Mouse (Mus musculus): Measurements from ENCODE around the gene Myh3. TPM values are rescaled to one million over a fixed set of nuclear protein-coding genes. Genes with fewer than 3 reads are reported as not detected.
A peak's percentile ranks its signal among the peaks of the same experiment; 100 is the strongest.

Myh3 gene
- polyA plus RNA-seq, 1 experiment from 2014 or later = 4.7 TPM

DNA sequence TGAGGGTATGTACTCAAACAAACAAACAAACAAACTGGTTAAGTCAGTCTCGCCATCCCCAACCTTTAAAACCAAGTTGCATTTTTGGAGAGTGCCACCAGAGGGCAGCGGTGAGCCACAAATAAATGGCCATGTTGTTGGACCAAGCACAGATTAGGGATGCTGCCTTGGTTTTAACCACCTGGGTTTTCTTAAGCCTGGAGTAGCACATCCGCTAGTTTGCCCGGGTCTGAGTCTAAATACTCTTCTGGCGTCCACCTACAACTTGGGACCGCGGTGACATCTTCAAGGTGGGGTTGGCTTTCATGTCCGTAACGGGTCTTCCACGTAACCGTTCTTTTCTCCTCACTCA, 34.7 kb downstream of the Myh3 start:
- ATAC-seq (ENCODE audit: insufficient number of reproducible peaks, low FRiP score, low TSS enrichment, low read depth) = no peak

DNA sequence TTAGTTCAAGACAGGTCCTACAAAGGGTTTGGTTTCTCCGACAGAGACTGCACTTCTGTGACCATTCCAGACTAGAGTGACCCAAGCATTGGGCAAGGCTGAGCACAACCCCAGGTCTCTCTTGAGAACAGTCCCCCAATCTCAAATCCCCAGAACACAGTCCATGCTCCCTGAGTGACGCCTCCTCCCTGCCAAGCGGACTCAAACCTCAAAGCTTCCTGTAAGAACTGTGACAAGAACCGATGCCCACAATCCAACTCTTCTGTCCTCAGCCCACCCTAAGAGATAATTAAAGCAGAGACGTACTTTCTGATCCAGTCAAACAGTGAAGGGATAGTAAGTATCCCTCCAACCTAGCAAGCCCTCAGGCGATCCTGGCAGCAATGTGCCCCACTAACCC, 35.3 kb downstream of the Myh3 start:
- no peak overlapping the region for H3K27ac ChIP-seq (replicated peaks; ENCODE audit: low read depth, low read length)
- no peaks in the 10 kb centered on the region for H3K27me3 ChIP-seq (ENCODE audit: control insufficient read depth, insufficient read depth, low read length)
- H3K9ac ChIP-seq (ENCODE audit: low read length) = no peak overlapping the region
- no peaks in the 10 kb centered on the region for H3K36me3 ChIP-seq (ENCODE audit: control insufficient read depth, insufficient read depth, low read length)
- no peak for DNase-seq (ENCODE audit: low spot score)
- H3K4me3 ChIP-seq (ENCODE audit: low read depth, low read length) = no peak overlapping the region
- H3K4me1 ChIP-seq (ENCODE audit: control insufficient read depth, insufficient read depth, low read length) = no peaks in the 10 kb centered on the region
- H3K4me2 ChIP-seq (ENCODE audit: low read depth, severe bottlenecking) = no peak overlapping the region
- ATAC-seq (ENCODE audit: insufficient number of reproducible peaks, low FRiP score, low TSS enrichment, low read depth) = no peak
- no peaks in the 10 kb centered on the region for H3K9me3 ChIP-seq (ENCODE audit: control insufficient read depth, low read length)
- WGBS = 88% methylated on average over 6 of the region's 6 CpGs

More for the DNA sequence above, 34.7 kb downstream of the Myh3 start:
- 42% methylated on average over 11 of the region's 11 CpGs for WGBS
- peak; percentile 88 for DNase-seq (ENCODE audit: low spot score)
- Histone ChIP-seq H3K27me3 (ENCODE audit: control insufficient read depth, insufficient read depth, low read length) (no peaks in the 10 kb centered on the region), H3K4me2 (ENCODE audit: low read depth, severe bottlenecking) (no peak overlapping the region), H3K9me3 (ENCODE audit: control insufficient read depth, low read length) (no peaks in the 10 kb centered on the region), H3K4me3 (ENCODE audit: low read depth, low read length) (no peak overlapping the region), H3K4me1 (ENCODE audit: control insufficient read depth, insufficient read depth, low read length) (no peaks in the 10 kb centered on the region), H3K9ac (ENCODE audit: low read length) (no peak overlapping the region), H3K27ac (replicated peaks; ENCODE audit: low read depth, low read length) (no peak overlapping the region), H3K36me3 (ENCODE audit: control insufficient read depth, insufficient read depth, low read length) (no peaks in the 10 kb centered on the region)

DNA sequence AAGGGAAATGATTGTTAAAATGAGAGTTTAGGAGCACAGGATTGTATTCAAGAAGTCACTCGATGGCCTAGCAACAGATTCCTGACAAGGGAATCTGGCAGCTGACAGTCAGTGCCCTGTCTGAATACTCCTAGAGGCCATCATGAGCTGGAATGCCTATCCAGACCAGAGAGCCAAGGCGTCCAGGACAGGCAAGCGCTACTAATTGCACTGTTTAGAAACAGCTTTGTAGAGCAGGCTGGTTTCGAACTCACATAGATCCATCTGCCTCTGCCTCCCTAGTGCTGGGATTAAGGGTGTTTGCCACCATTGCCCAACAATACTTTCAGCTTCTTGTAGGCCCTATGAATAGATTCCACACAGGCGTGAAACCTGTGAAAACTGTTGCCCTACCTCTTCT, 36.2 kb downstream of the Myh3 start:
- DNase-seq (ENCODE audit: low spot score) (no peak), ATAC-seq (ENCODE audit: insufficient number of reproducible peaks, low FRiP score, low TSS enrichment, low read depth) (no peak)
- WGBS = 86% methylated on average over 5 of the region's 5 CpGs
- no peaks in the 10 kb centered on the region for H3K36me3 ChIP-seq (ENCODE audit: control insufficient read depth, insufficient read depth, low read length)
- H3K27ac ChIP-seq (replicated peaks; ENCODE audit: low read depth, low read length) = no peak overlapping the region
- no peak overlapping the region for H3K9ac ChIP-seq (ENCODE audit: low read length)
- no peak overlapping the region for H3K4me2 ChIP-seq (ENCODE audit: low read depth, severe bottlenecking)
- H3K9me3 ChIP-seq (ENCODE audit: control insufficient read depth, low read length) = no peaks in the 10 kb centered on the region
- no peaks in the 10 kb centered on the region for H3K4me1 ChIP-seq (ENCODE audit: control insufficient read depth, insufficient read depth, low read length)
- no peak overlapping the region for H3K4me3 ChIP-seq (ENCODE audit: low read depth, low read length)
- no peaks in the 10 kb centered on the region for H3K27me3 ChIP-seq (ENCODE audit: control insufficient read depth, insufficient read depth, low read length)

DNA sequence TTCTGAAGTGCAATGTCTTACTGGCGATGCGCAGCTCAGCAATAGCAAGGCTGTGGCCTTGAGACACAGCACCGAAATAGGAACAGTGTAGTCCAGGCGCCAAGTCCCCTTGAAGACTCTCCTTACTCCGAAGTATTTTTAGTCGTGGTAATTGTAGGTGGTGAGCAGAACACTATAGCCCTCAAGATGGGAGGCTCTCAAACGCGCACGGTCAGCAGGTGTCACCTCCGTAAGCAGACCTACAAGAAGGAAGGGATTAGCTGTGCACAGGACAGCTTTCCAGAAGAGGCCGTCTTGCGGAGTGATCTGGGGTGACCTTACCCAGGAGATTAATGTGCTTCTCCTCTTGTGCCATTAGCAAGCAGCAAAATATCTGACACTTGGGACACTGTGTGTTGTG, 36.8 kb downstream of the Myh3 start:
- Histone ChIP-seq H3K4me3 (ENCODE audit: low read depth, low read length) (no peak overlapping the region), H3K27ac (replicated peaks; ENCODE audit: low read depth, low read length) (no peak overlapping the region), H3K36me3 (ENCODE audit: control insufficient read depth, insufficient read depth, low read length) (no peaks in the 10 kb centered on the region), H3K4me2 (ENCODE audit: low read depth, severe bottlenecking) (no peak overlapping the region), H3K9ac (ENCODE audit: low read length) (no peak overlapping the region), H3K27me3 (ENCODE audit: control insufficient read depth, insufficient read depth, low read length) (no peaks in the 10 kb centered on the region), H3K9me3 (ENCODE audit: control insufficient read depth, low read length) (no peaks in the 10 kb centered on the region), H3K4me1 (ENCODE audit: control insufficient read depth, insufficient read depth, low read length) (no peaks in the 10 kb centered on the region)
- DNase-seq (ENCODE audit: low spot score) (no peak), ATAC-seq (ENCODE audit: insufficient number of reproducible peaks, low FRiP score, low TSS enrichment, low read depth) (no peak)
- WGBS = 90% methylated on average over 12 of the region's 12 CpGs

DNA sequence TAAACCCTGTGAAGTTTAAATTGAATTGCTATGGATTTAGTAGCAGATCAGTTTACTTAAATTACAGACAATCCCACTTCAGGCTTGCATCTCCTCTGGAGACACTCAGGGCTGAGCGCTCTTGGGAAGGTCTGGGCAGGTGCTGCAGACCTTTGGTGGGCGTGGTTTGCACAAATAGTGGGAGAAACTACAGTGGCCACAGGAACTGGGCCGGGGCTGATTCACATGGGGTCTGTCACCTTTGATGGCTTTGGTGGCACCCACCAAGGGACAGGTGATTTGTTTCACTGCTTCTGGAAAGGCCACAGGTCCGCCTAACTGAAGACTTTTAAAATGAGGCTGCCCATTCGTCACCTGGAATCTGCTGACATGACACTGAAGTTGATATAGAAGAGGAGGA, 38.6 kb downstream of the Myh3 start:
- H3K36me3 ChIP-seq (ENCODE audit: control insufficient read depth, insufficient read depth, low read length) = no peaks in the 10 kb centered on the region
- H3K4me2 ChIP-seq (ENCODE audit: low read depth, severe bottlenecking) = no peak overlapping the region
- 80% methylated on average over 5 of the region's 5 CpGs for WGBS
- H3K27ac ChIP-seq (replicated peaks; ENCODE audit: low read depth, low read length) = no peak overlapping the region
- H3K4me3 ChIP-seq (ENCODE audit: low read depth, low read length) = no peak overlapping the region
- no peak overlapping the region for H3K9ac ChIP-seq (ENCODE audit: low read length)
- no peaks in the 10 kb centered on the region for H3K4me1 ChIP-seq (ENCODE audit: control insufficient read depth, insufficient read depth, low read length)
- H3K9me3 ChIP-seq (ENCODE audit: control insufficient read depth, low read length) = no peaks in the 10 kb centered on the region
- no peaks in the 10 kb centered on the region for H3K27me3 ChIP-seq (ENCODE audit: control insufficient read depth, insufficient read depth, low read length)
- DNase-seq (ENCODE audit: low spot score) = no peak
- no peak for ATAC-seq (ENCODE audit: insufficient number of reproducible peaks, low FRiP score, low TSS enrichment, low read depth)

DNA sequence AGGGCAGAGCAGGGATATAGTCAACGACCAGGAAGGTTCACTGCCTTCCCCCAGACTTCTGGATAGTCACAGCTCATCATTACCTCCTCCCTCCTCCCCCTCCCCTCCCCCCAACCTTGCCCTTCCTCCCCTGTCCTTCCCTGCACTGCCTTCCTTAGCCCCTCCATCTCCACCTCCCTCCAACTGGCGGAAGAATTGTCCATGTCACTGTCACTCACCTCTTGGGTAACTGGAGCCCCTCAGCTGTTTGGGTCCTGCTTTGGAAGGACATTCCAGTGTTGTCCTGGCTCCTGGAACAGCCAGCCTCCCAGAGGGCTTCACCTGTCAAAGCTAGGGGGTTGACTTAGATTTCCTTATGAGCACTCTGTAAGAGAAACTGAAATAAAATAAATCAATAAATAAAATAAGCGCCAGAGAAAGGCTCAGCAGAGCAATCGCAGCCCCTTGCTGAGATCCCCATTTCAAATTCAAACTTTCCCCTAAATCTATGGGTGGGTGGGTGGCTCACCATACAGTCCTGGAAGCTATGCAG, 41.5 kb downstream of the Myh3 start:
- no peaks in the 10 kb centered on the region for H3K4me1 ChIP-seq (ENCODE audit: control insufficient read depth, insufficient read depth, low read length)
- no peaks in the 10 kb centered on the region for H3K27me3 ChIP-seq (ENCODE audit: control insufficient read depth, insufficient read depth, low read length)
- no peak overlapping the region for H3K9ac ChIP-seq (ENCODE audit: low read length)
- H3K9me3 ChIP-seq (ENCODE audit: control insufficient read depth, low read length) = no peaks in the 10 kb centered on the region
- DNase-seq (ENCODE audit: low spot score) (no peak), ATAC-seq (ENCODE audit: insufficient number of reproducible peaks, low FRiP score, low TSS enrichment, low read depth) (no peak)
- H3K4me3 ChIP-seq (ENCODE audit: low read depth, low read length) = no peak overlapping the region
- no peak overlapping the region for H3K4me2 ChIP-seq (ENCODE audit: low read depth, severe bottlenecking)
- no peaks in the 10 kb centered on the region for H3K36me3 ChIP-seq (ENCODE audit: control insufficient read depth, insufficient read depth, low read length)
- no peak overlapping the region for H3K27ac ChIP-seq (replicated peaks; ENCODE audit: low read depth, low read length)
- 43% methylated on average over 4 of the region's 4 CpGs for WGBS

DNA sequence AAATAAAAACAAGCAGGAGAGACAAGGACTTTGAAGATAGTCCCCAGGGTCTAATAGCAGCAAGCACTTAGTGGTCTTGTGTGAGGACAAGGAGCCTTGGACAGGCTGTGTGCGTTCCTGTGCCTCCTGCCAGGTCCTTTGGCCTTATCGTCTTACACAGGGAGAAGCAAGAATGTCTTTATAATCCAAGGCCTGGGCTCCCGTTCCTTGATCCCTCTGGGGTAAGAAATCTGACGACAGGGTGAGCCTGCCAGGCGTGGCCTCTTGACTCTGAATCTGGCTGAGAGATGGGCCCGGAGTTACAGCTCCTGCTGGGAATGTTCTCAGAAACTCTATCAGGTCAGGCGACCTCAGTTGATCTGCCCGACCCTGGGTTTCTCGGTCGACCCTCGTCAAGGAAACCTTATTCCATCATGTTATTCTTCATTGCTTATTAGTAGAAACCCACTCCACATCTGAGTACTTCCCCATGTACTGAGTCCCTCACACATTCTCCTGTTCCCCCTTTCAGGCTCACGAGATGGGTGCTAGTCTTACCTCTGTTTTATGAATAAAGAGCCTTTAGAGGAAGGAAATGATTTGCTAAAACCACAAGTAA, 42.7 kb downstream of the Myh3 start:
- Histone ChIP-seq H3K36me3 (ENCODE audit: control insufficient read depth, insufficient read depth, low read length) (no peaks in the 10 kb centered on the region), H3K4me2 (ENCODE audit: low read depth, severe bottlenecking) (no peak overlapping the region), H3K4me1 (ENCODE audit: control insufficient read depth, insufficient read depth, low read length) (no peaks in the 10 kb centered on the region), H3K27ac (replicated peaks; ENCODE audit: low read depth, low read length) (no peak overlapping the region), H3K9ac (ENCODE audit: low read length) (no peak overlapping the region), H3K27me3 (ENCODE audit: control insufficient read depth, insufficient read depth, low read length) (no peaks in the 10 kb centered on the region), H3K4me3 (ENCODE audit: low read depth, low read length) (no peak overlapping the region), H3K9me3 (ENCODE audit: control insufficient read depth, low read length) (no peaks in the 10 kb centered on the region)
- DNase-seq (ENCODE audit: low spot score) (no peak), ATAC-seq (ENCODE audit: insufficient number of reproducible peaks, low FRiP score, low TSS enrichment, low read depth) (no peak)
- 67% methylated on average over 12 of the region's 12 CpGs for WGBS

DNA sequence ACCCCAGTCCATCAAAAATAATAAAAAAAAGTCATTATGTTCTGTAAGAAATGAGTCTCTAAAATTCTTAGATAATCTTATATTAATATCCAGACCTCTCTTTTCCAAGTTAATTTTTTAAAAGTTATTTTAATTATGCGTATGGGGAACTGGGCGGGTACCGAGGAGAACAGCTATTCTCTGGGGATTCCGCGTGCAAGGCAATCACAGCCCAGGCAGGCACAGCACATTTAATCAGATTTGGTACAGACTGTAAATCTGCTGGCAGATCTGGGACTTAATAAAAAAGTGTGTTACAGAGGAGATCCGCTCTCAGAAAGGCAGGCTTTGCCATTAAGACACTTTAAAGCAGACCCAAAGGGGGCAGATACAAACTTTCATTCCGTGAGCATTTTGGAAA, 46.8 kb downstream of the Myh3 start:
- 81% methylated on average over 7 of the region's 7 CpGs for WGBS
- ATAC-seq (ENCODE audit: insufficient number of reproducible peaks, low FRiP score, low TSS enrichment, low read depth) (no peak), DNase-seq (ENCODE audit: low spot score) (no peak)
- Histone ChIP-seq H3K4me2 (ENCODE audit: low read depth, severe bottlenecking) (no peak overlapping the region), H3K27me3 (ENCODE audit: control insufficient read depth, insufficient read depth, low read length) (no peaks in the 10 kb centered on the region), H3K4me1 (ENCODE audit: control insufficient read depth, insufficient read depth, low read length) (no peaks in the 10 kb centered on the region), H3K27ac (replicated peaks; ENCODE audit: low read depth, low read length) (no peak overlapping the region), H3K4me3 (ENCODE audit: low read depth, low read length) (no peak overlapping the region), H3K9ac (ENCODE audit: low read length) (no peak overlapping the region), H3K9me3 (ENCODE audit: control insufficient read depth, low read length) (no peaks in the 10 kb centered on the region), H3K36me3 (ENCODE audit: control insufficient read depth, insufficient read depth, low read length) (no peaks in the 10 kb centered on the region)

DNA sequence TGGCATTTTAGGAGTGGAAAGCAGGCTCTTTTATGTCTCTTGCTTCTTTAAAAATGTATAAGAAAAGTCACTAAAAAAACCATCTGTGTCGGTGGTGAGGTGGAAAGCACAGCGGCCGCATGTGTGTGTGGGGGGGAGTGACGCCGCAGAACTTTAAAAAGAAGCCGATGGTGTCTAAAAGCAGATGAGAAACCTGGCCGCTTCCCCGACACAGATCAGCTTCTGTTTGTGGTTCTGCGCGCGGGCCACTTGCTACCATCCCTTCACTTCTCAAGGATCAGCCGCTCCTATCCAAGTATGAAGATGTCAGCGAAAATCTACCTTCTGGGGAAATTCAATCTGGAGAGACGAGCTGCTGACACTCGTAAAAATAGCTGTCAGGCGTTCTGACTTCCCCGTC, 47.3 kb downstream of the Myh3 start:
- H3K27me3 ChIP-seq (ENCODE audit: control insufficient read depth, insufficient read depth, low read length) = no peaks in the 10 kb centered on the region
- no peak overlapping the region for H3K4me3 ChIP-seq (ENCODE audit: low read depth, low read length)
- no peak overlapping the region for H3K9ac ChIP-seq (ENCODE audit: low read length)
- H3K36me3 ChIP-seq (ENCODE audit: control insufficient read depth, insufficient read depth, low read length) = no peaks in the 10 kb centered on the region
- no peaks in the 10 kb centered on the region for H3K9me3 ChIP-seq (ENCODE audit: control insufficient read depth, low read length)
- no peak overlapping the region for H3K27ac ChIP-seq (replicated peaks; ENCODE audit: low read depth, low read length)
- H3K4me2 ChIP-seq (ENCODE audit: low read depth, severe bottlenecking) = no peak overlapping the region
- H3K4me1 ChIP-seq (ENCODE audit: control insufficient read depth, insufficient read depth, low read length) = no peaks in the 10 kb centered on the region
- no peak for DNase-seq (ENCODE audit: low spot score)
- ATAC-seq (ENCODE audit: insufficient number of reproducible peaks, low FRiP score, low TSS enrichment, low read depth) = no peak
- WGBS = 74% methylated on average over 17 of the region's 17 CpGs
